Mouse (Mus musculus): ENCODE measurements around the gene Ptov1.

Ptov1 gene

GRCm38 (mm10) chr7:44859896-44860295, 9.7 kb downstream of the Ptov1 start:
- DNase-seq (ENCODE audit: low read depth, low spot score): no peak

- no peak for DNase-seq (ENCODE audit: low read depth, low spot score)
These were observed 11.7 kb downstream of the Ptov1 start for GRCm38 (mm10) chr7:44857905-44858304.

GRCm38 (mm10) chr7:44857042-44857552, 12.5 kb downstream of the Ptov1 start, which contains the start of gene Pnkp:
Pnkp (plus strand) TSS chr7:44857139.
- DNase-seq (ENCODE audit: low read depth, low spot score): peak; percentile 77

GRCm38 (mm10) chr7:44856265-44856916, 13.2 kb downstream of the Ptov1 start:
- DNase-seq (ENCODE audit: low read depth, low spot score): no peak

- no peak for DNase-seq (ENCODE audit: low read depth, low spot score)
These were observed 14.6 kb downstream of the Ptov1 start for GRCm38 (mm10) chr7:44855036-44855435.

GRCm38 (mm10) chr7:44854356-44855031, 15.1 kb downstream of the Ptov1 start:
- peak; percentile 46 for DNase-seq (ENCODE audit: low read depth, low spot score)

GRCm38 (mm10) chr7:44853596-44854355, 15.8 kb downstream of the Ptov1 start:
- no peak for DNase-seq (ENCODE audit: low read depth, low spot score)

GRCm38 (mm10) chr7:44853065-44853464, 16.5 kb downstream of the Ptov1 start:
- no peak for DNase-seq (ENCODE audit: low read depth, low spot score)

GRCm38 (mm10) chr7:44852259-44853027, 17.1 kb downstream of the Ptov1 start:
- no peak for DNase-seq (ENCODE audit: low read depth, low spot score)

- DNase-seq (ENCODE audit: low read depth, low spot score): no peak
These were observed 17.9 kb downstream of the Ptov1 start for GRCm38 (mm10) chr7:44851625-44852234.

GRCm38 (mm10) chr7:44850789-44851624, 18.6 kb downstream of the Ptov1 start:
- DNase-seq (ENCODE audit: low read depth, low spot score): no peak

GRCm38 (mm10) chr7:44850146-44850545, 19.4 kb downstream of the Ptov1 start:
- peak; percentile 47 for DNase-seq (ENCODE audit: low read depth, low spot score)

GRCm38 (mm10) chr7:44849416-44850111, 20.0 kb downstream of the Ptov1 start:
- DNase-seq (ENCODE audit: low read depth, low spot score): peak; percentile 89

- DNase-seq (ENCODE audit: low read depth, low spot score): peak; percentile 99
These were observed 20.8 kb downstream of the Ptov1 start, which contains the start of the genes Akt1s1 and Tbc1d17 for GRCm38 (mm10) chr7:44848561-44849415. Akt1s1 (plus strand) TSS chr7:44848991. Tbc1d17 (minus strand) TSS chr7:44849079.

GRCm38 (mm10) chr7:44847772-44848171, 21.8 kb downstream of the Ptov1 start:
- DNase-seq (ENCODE audit: low read depth, low spot score): no peak

GRCm38 (mm10) chr7:44846804-44847203, 22.8 kb downstream of the Ptov1 start:
- no peak for DNase-seq (ENCODE audit: low read depth, low spot score)

- no peak for DNase-seq (ENCODE audit: low read depth, low spot score)
These were observed 24.6 kb downstream of the Ptov1 start for GRCm38 (mm10) chr7:44845006-44845405.

- no peak for DNase-seq (ENCODE audit: low read depth, low spot score)
These were observed 27.6 kb downstream of the Ptov1 start for GRCm38 (mm10) chr7:44841825-44842463.

Data from retina, postnatal 7 days (tissue).